Mouse (Mus musculus): ENCODE measurements around the gene Osbpl7. TPM values are rescaled to one million over a fixed set of nuclear protein-coding genes. Genes with fewer than 3 reads are reported as not detected.

Gene Osbpl7
- polyA plus RNA-seq, 1 experiment from 2014 or later: 5.0 TPM

- 45% methylated on average over 1 of the region's 1 CpGs for WGBS
Measured at GRCm38 (mm10) chr11:97069333-97069732, 18.9 kb downstream of the Osbpl7 start.

DNA sequence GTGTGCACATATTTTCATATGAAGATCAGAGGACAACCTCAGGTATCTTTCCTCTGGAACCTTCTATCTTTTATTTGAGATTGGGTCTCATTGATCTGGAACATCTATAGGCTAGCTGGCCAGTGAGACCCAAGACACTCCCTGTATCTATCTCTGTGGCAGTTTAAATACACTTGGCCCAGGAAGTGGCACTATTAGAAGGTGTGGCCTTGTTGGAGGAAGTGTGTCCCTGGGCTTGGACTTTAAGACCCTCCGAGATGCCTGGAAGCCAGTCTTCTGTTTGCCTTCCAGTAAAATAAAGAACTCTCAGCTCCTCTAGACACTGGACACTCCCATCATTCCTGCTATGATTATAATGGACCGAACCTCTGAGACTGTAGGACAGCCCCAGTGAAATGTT lies 19.3 kb downstream of the Osbpl7 start:
- Histone ChIP-seq H3K4me3 (ENCODE audit: low read depth, low read length) (no peak overlapping the region), H3K4me2 (ENCODE audit: low read depth, low read length) (no peak overlapping the region), H3K9me3 (ENCODE audit: control insufficient read depth, low read length) (no peaks in the 10 kb centered on the region), H3K9ac (ENCODE audit: low read depth, low read length) (no peak overlapping the region), H3K4me1 (ENCODE audit: control insufficient read depth, insufficient read depth, low read length) (no peaks in the 10 kb centered on the region), H3K27me3 (replicated peaks; ENCODE audit: control insufficient read depth, insufficient read depth, low read length) (no peaks in the 10 kb centered on the region), H3K36me3 (ENCODE audit: control insufficient read depth, insufficient read depth, low read length) (peaks cover 24% of the 10 kb centered on the region), H3K27ac (replicated peaks; ENCODE audit: low read depth, low read length) (no peak overlapping the region)
- 92% methylated on average over 2 of the region's 2 CpGs for WGBS
- DNase-seq (ENCODE audit: low spot score) (no peak), ATAC-seq (ENCODE audit: low read depth) (no peak)

More at GRCm38 (mm10) chr11:97069333-97069732, 18.9 kb downstream of the Osbpl7 start:
- Histone ChIP-seq H3K4me2 (ENCODE audit: low read depth, low read length) (no peak overlapping the region), H3K9me3 (ENCODE audit: control insufficient read depth, low read length) (no peaks in the 10 kb centered on the region), H3K27ac (replicated peaks; ENCODE audit: low read depth, low read length) (no peak overlapping the region), H3K4me3 (ENCODE audit: low read depth, low read length) (no peak overlapping the region), H3K27me3 (replicated peaks; ENCODE audit: control insufficient read depth, insufficient read depth, low read length) (no peaks in the 10 kb centered on the region), H3K9ac (ENCODE audit: low read depth, low read length) (no peak overlapping the region), H3K36me3 (ENCODE audit: control insufficient read depth, insufficient read depth, low read length) (peaks cover 24% of the 10 kb centered on the region), H3K4me1 (ENCODE audit: control insufficient read depth, insufficient read depth, low read length) (no peaks in the 10 kb centered on the region)
- no peak for ATAC-seq (ENCODE audit: low read depth)
- no peak for DNase-seq (ENCODE audit: low spot score)

DNA sequence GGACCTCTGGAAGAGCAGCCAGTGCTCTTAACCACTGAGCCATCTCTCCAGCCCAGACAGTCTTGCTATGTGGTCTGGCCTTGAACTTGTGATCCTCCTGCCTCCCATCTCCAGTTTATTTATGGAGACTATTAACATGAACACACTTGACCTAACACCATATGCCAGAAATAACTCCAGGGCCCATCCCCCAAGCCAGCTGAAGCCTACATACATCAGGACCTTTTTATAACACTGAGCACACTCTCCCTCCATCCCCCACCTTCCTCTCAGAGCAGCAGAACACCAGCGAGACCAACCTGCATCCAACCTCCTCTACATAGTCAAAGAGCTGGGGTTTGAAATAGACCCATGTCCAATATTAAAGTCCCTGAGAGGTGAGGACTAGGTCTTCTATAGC lies 20.7 kb downstream of the Osbpl7 start:
- Histone ChIP-seq H3K4me3 (ENCODE audit: low read depth, low read length) (no peak overlapping the region), H3K9me3 (ENCODE audit: control insufficient read depth, low read length) (no peaks in the 10 kb centered on the region), H3K36me3 (ENCODE audit: control insufficient read depth, insufficient read depth, low read length) (peaks cover 18% of the 10 kb centered on the region), H3K27me3 (replicated peaks; ENCODE audit: control insufficient read depth, insufficient read depth, low read length) (no peaks in the 10 kb centered on the region), H3K9ac (ENCODE audit: low read depth, low read length) (no peak overlapping the region), H3K27ac (replicated peaks; ENCODE audit: low read depth, low read length) (no peak overlapping the region), H3K4me2 (ENCODE audit: low read depth, low read length) (no peak overlapping the region), H3K4me1 (ENCODE audit: control insufficient read depth, insufficient read depth, low read length) (no peaks in the 10 kb centered on the region)
- ATAC-seq (ENCODE audit: low read depth): no peak
- DNase-seq (ENCODE audit: low spot score): no peak
- 68% methylated on average over 1 of the region's 1 CpGs for WGBS

- Histone ChIP-seq H3K36me3 (ENCODE audit: control insufficient read depth, insufficient read depth, low read length) (peaks cover 5% of the 10 kb centered on the region; the same call in 1 of the 2 replicates), H3K9ac (ENCODE audit: low read depth, low read length) (no peak overlapping the region), H3K27me3 (replicated peaks; ENCODE audit: control insufficient read depth, insufficient read depth, low read length) (no peaks in the 10 kb centered on the region), H3K27ac (replicated peaks; ENCODE audit: low read depth, low read length) (no peak overlapping the region), H3K4me3 (ENCODE audit: low read depth, low read length) (no peak overlapping the region), H3K9me3 (ENCODE audit: control insufficient read depth, low read length) (no peaks in the 10 kb centered on the region), H3K4me2 (ENCODE audit: low read depth, low read length) (no peak overlapping the region), H3K4me1 (ENCODE audit: control insufficient read depth, insufficient read depth, low read length) (no peaks in the 10 kb centered on the region)
- ATAC-seq (ENCODE audit: low read depth) (peak; percentile 26; the same call in 1 of the 2 replicates), DNase-seq (ENCODE audit: low spot score) (peak; percentile 60)
- WGBS: 29% methylated on average over 3 of the region's 3 CpGs
Measured at GRCm38 (mm10) chr11:97072533-97072932, 22.1 kb downstream of the Osbpl7 start.

- no peak overlapping the region for H3K4me3 ChIP-seq (ENCODE audit: low read depth, low read length)
- DNase-seq (ENCODE audit: low spot score): no peak
- H3K27me3 ChIP-seq (replicated peaks; ENCODE audit: control insufficient read depth, insufficient read depth, low read length): no peaks in the 10 kb centered on the region
- no peak overlapping the region for H3K27ac ChIP-seq (replicated peaks; ENCODE audit: low read depth, low read length)
- no peak overlapping the region for H3K4me2 ChIP-seq (ENCODE audit: low read depth, low read length)
- WGBS: 71% methylated on average over 8 of the region's 8 CpGs
- no peaks in the 10 kb centered on the region for H3K9me3 ChIP-seq (ENCODE audit: control insufficient read depth, low read length)
- H3K9ac ChIP-seq (ENCODE audit: low read depth, low read length): no peak overlapping the region
- ATAC-seq (ENCODE audit: low read depth): no peak
- H3K4me1 ChIP-seq (ENCODE audit: control insufficient read depth, insufficient read depth, low read length): no peaks in the 10 kb centered on the region
- H3K36me3 ChIP-seq (ENCODE audit: control insufficient read depth, insufficient read depth, low read length): no peaks in the 10 kb centered on the region
Measured at GRCm38 (mm10) chr11:97074235-97074634, 23.8 kb downstream of the Osbpl7 start.

- DNase-seq (ENCODE audit: low spot score) (peak; percentile 49), ATAC-seq (ENCODE audit: low read depth) (no peak)
- no peak overlapping the region for H3K4me2 ChIP-seq (ENCODE audit: low read depth, low read length)
- H3K27me3 ChIP-seq (replicated peaks; ENCODE audit: control insufficient read depth, insufficient read depth, low read length): no peaks in the 10 kb centered on the region; the same call in 1 of the 2 replicates
- H3K27ac ChIP-seq (replicated peaks; ENCODE audit: low read depth, low read length): no peak overlapping the region
- peaks cover 9% of the 10 kb centered on the region for H3K4me1 ChIP-seq (ENCODE audit: control insufficient read depth, insufficient read depth, low read length)
- H3K9ac ChIP-seq (ENCODE audit: low read depth, low read length): no peak overlapping the region
- no peaks in the 10 kb centered on the region for H3K36me3 ChIP-seq (ENCODE audit: control insufficient read depth, insufficient read depth, low read length)
- 48% methylated on average over 4 of the region's 4 CpGs for WGBS
- H3K4me3 ChIP-seq (ENCODE audit: low read depth, low read length): no peak overlapping the region
- H3K9me3 ChIP-seq (ENCODE audit: control insufficient read depth, low read length): no peaks in the 10 kb centered on the region
Measured at GRCm38 (mm10) chr11:97078751-97079150, 28.3 kb downstream of the Osbpl7 start.

- no peaks in the 10 kb centered on the region; the same call in 1 of the 2 replicates for H3K27me3 ChIP-seq (replicated peaks; ENCODE audit: control insufficient read depth, insufficient read depth, low read length)
- WGBS: 14% methylated on average over 8 of the region's 9 CpGs
- H3K4me1 ChIP-seq (ENCODE audit: control insufficient read depth, insufficient read depth, low read length): peaks cover 14% of the 10 kb centered on the region
- no peak overlapping the region for H3K4me3 ChIP-seq (ENCODE audit: low read depth, low read length)
- ATAC-seq (ENCODE audit: low read depth) (no peak), DNase-seq (ENCODE audit: low spot score) (no peak)
- no peak overlapping the region for H3K9ac ChIP-seq (ENCODE audit: low read depth, low read length)
- no peak overlapping the region for H3K4me2 ChIP-seq (ENCODE audit: low read depth, low read length)
- no peak overlapping the region for H3K27ac ChIP-seq (replicated peaks; ENCODE audit: low read depth, low read length)
- H3K36me3 ChIP-seq (ENCODE audit: control insufficient read depth, insufficient read depth, low read length): no peaks in the 10 kb centered on the region
- no peaks in the 10 kb centered on the region for H3K9me3 ChIP-seq (ENCODE audit: control insufficient read depth, low read length)
Measured at GRCm38 (mm10) chr11:97080291-97080690, 29.9 kb downstream of the Osbpl7 start.

GRCm38 (mm10) chr11:97082977-97083376 lies 32.5 kb downstream of the Osbpl7 start:
- no peak overlapping the region for H3K9ac ChIP-seq (ENCODE audit: low read depth, low read length)
- 37% methylated on average over 11 of the region's 11 CpGs for WGBS
- H3K27ac ChIP-seq (replicated peaks; ENCODE audit: low read depth, low read length): no peak overlapping the region
- no peaks in the 10 kb centered on the region; the same call in 1 of the 2 replicates for H3K27me3 ChIP-seq (replicated peaks; ENCODE audit: control insufficient read depth, insufficient read depth, low read length)
- ATAC-seq (ENCODE audit: low read depth) (no peak), DNase-seq (ENCODE audit: low spot score) (peak; percentile 24)
- peaks cover 14% of the 10 kb centered on the region for H3K4me1 ChIP-seq (ENCODE audit: control insufficient read depth, insufficient read depth, low read length)
- no peak overlapping the region; the same call in 1 of the 2 replicates for H3K4me2 ChIP-seq (ENCODE audit: low read depth, low read length)
- no peak overlapping the region for H3K4me3 ChIP-seq (ENCODE audit: low read depth, low read length)
- H3K9me3 ChIP-seq (ENCODE audit: control insufficient read depth, low read length): no peaks in the 10 kb centered on the region
- no peaks in the 10 kb centered on the region for H3K36me3 ChIP-seq (ENCODE audit: control insufficient read depth, insufficient read depth, low read length)

GRCm38 (mm10) chr11:97083401-97084140 lies 33.1 kb downstream of the Osbpl7 start:
- Histone ChIP-seq H3K27me3 (replicated peaks; ENCODE audit: control insufficient read depth, insufficient read depth, low read length) (no peaks in the 10 kb centered on the region; the same call in 1 of the 2 replicates), H3K4me1 (ENCODE audit: control insufficient read depth, insufficient read depth, low read length) (peaks cover 14% of the 10 kb centered on the region), H3K9ac (ENCODE audit: low read depth, low read length) (no peak overlapping the region), H3K27ac (replicated peaks; ENCODE audit: low read depth, low read length) (no peak overlapping the region), H3K4me3 (ENCODE audit: low read depth, low read length) (peak overlapping the region; percentile 8; the same call in 1 of the 2 replicates), H3K36me3 (ENCODE audit: control insufficient read depth, insufficient read depth, low read length) (no peaks in the 10 kb centered on the region), H3K4me2 (ENCODE audit: low read depth, low read length) (peak overlapping the region; percentile 39), H3K9me3 (ENCODE audit: control insufficient read depth, low read length) (0 out of 2 replicates have a peak, but pooled peaks cover under 1% of the 10 kb centered on the region)
- 22% methylated on average over 22 of the region's 22 CpGs for WGBS
- peak; percentile 26 for DNase-seq (ENCODE audit: low spot score)
- ATAC-seq (ENCODE audit: low read depth): no peak

All from embryonic facial prominence, embryonic 14.5 days (tissue).